Mouse (Mus musculus): ENCODE data around the gene Usp30.

GRCm38 (mm10) chr5:114116586-114116985 is 51.3 kb downstream of the Usp30 start:
- no peak for TF ChIP-seq EP300 (IDR thresholded peaks at IDR 0.05; ENCODE audit: low read depth)
- no peak for TF ChIP-seq CTCF (IDR thresholded peaks at IDR 0.05; ENCODE audit: low read depth)

Data from liver, embryonic 14.5 days (tissue).